Mouse (Mus musculus) kidney, adult 2 months (tissue): ENCODE data around the gene Actr3. TPM values are rescaled to one million over a fixed set of nuclear protein-coding genes. Genes with fewer than 3 reads are reported as not detected.

Source experiments
- DNase-seq: peaks from one replicate; pipeline ENCODE4 v3.0.0; 2021
- H3K27ac ChIP-seq: fragments of 200-500 bp; 2 replicates; pipeline ENCODE4 v1.5.1; 2012; ENCODE audit warnings: low read depth, low read length, control low read depth, inconsistent platforms; ENCODE audit not compliant: insufficient read depth
- H3K27me3 ChIP-seq: fragments of 200-500 bp; replicated peaks from 2 replicates; pipeline ENCODE4 v1.6.1; 2012; ENCODE audit warnings: mild to moderate bottlenecking, moderate library complexity, low read length, inconsistent platforms; ENCODE audit not compliant: control insufficient read depth, insufficient read depth
- H3K36me3 ChIP-seq: fragments of 200-500 bp; 2 replicates; pipeline ENCODE4 v1.6.1; 2012; ENCODE audit warnings: mild to moderate bottlenecking, moderate library complexity, low read length, inconsistent platforms; ENCODE audit not compliant: control insufficient read depth, insufficient read depth
- H3K4me1 ChIP-seq: fragments of 200-500 bp; 2 replicates; pipeline ENCODE4 v1.6.1; 2011; ENCODE audit warnings: low read length; ENCODE audit not compliant: control insufficient read depth, insufficient read depth
- H3K4me3 ChIP-seq: fragments of 200-500 bp; 2 replicates; pipeline ENCODE4 v1.5.1; 2011; ENCODE audit warnings: mild to moderate bottlenecking, low read depth, low read length, control low read depth; ENCODE audit not compliant: insufficient read depth
- CTCF ChIP-seq: fragments of 200-500 bp; conservative IDR thresholded peaks from 2 replicates; pipeline ENCODE4 v1.5.1; 2011; ENCODE audit warnings: low read depth, mild to moderate bottlenecking, control low read depth, low read length, moderate library complexity, mixed read lengths; ENCODE audit not compliant: insufficient read depth, insufficient read length
- POLR2A ChIP-seq: fragments of 200-500 bp; IDR thresholded peaks from one replicate; pipeline ENCODE4 v1.6.1; 2011; ENCODE audit warnings: low read depth, low read length, control low read depth
- WGBS: fragments of 180-500 bp; shearing (Covaris S2); methylation state at CpG from one replicate; pipeline ENCODE4 v1.1.7; 2018; 5-methylcytosine and 5-hydroxymethylcytosine counted together
- polyA plus RNA-seq: library from polyadenylated mRNA; depleted of rRNA; stranded (reverse); fragments of >200 nt; gene quantifications from 2 replicates; pipeline ENCODE4 v1.2.3, GENCODE M21; 2012; rRNA removed

Gene Actr3
- polyA plus RNA-seq, 1 experiment, result 55.6 TPM

DNA sequence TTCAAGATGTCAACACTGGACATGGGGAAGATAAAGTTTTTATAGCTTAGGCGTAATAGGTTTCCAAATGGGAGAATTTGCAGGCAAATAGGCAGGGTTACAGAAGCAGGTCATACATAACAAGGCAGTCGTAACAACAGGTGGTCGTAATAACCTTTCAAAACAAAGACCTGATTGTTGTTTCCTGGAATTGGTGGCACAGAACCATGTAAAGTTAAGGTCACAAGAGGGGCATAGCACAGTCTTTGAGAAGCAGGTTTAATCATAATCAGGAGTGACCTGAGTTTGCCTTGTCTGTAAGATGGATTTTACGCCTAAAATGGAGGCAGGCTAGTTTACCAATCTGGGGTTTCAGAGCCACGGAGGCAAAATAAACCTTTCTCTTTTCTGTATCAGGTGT lies 84.7 kb downstream of the Actr3 start:
- Histone ChIP-seq H3K36me3 (no peaks in the 10 kb centered on the region), H3K4me1 (no peaks in the 10 kb centered on the region), H3K27me3 (no peaks in the 10 kb centered on the region), H3K27ac (no peak overlapping the region), H3K4me3 (no peak overlapping the region)
- DNase-seq, result no peak
- 79% methylated on average over 5 of the region's 5 CpGs for WGBS
- TF ChIP-seq CTCF (no peak), POLR2A (no peak)

- TF ChIP-seq CTCF (no peak), POLR2A (no peak)
- no peaks in the 10 kb centered on the region for H3K36me3 ChIP-seq
- no peak overlapping the region for H3K27ac ChIP-seq
- H3K27me3 ChIP-seq, result no peaks in the 10 kb centered on the region
- H3K4me1 ChIP-seq, result no peaks in the 10 kb centered on the region
- DNase-seq, result no peak
- no peak overlapping the region for H3K4me3 ChIP-seq
- WGBS, result 84% methylated on average over 9 of the region's 9 CpGs
Measured at GRCm38 (mm10) chr1:125345854-125346253, 89.7 kb downstream of the Actr3 start.

DNA sequence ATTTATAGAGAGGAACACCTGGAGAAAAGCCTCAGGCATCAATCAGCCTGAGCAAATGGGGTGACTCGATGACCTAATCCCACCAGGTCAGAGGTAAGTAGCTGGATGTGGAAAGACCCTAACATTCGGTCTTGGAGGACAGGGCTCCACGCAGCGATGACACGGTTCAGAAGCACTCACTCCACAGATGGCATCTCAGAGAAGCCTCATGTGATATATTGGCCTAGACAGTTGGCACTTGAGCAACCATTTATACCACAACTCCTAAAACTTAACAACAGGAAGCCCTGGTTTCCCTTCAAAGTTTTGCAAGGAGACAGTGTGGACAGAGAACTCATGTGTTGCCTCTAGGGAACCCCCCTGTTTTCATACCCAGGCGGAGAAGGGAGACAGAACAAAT lies 90.1 kb downstream of the Actr3 start:
- H3K27ac ChIP-seq, result no peak overlapping the region
- no peak for TF ChIP-seq POLR2A
- no peak for TF ChIP-seq CTCF
- 82% methylated on average over 6 of the region's 6 CpGs for WGBS
- H3K4me1 ChIP-seq, result no peaks in the 10 kb centered on the region
- no peaks in the 10 kb centered on the region for H3K27me3 ChIP-seq
- H3K4me3 ChIP-seq, result no peak overlapping the region
- no peaks in the 10 kb centered on the region for H3K36me3 ChIP-seq
- no peak for DNase-seq

DNA sequence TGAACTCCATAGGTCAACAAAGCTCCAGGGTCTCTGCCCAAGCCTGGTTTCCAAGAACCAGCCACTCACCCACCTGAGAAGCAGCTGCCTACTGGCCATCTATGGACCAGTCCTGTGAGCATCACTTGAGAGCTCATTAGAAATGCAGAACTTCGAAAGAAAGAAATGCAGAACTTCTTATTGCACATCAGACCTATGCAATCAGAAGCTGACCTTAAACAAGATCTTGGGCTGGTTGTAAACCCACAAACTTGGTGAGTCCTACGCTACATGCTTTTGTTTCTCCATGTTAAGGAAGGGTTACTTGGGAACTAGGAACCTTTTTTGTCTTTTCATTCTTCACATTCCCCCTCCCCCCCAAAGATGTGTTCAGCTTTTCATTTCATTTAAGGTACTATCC lies 92.4 kb downstream of the Actr3 start:
- H3K4me3 ChIP-seq, result no peak overlapping the region
- H3K27ac ChIP-seq, result no peak overlapping the region
- no peaks in the 10 kb centered on the region for H3K4me1 ChIP-seq
- 75% methylated on average over 2 of the region's 2 CpGs for WGBS
- no peaks in the 10 kb centered on the region for H3K36me3 ChIP-seq
- no peak for DNase-seq
- no peaks in the 10 kb centered on the region for H3K27me3 ChIP-seq
- TF ChIP-seq POLR2A (no peak), CTCF (no peak)

Other genes starting within 250 kb of the Actr3 start
- gene Slc35f5, start 124.9 kb upstream of the Actr3 start, polyA plus RNA-seq, result 32.0 and 36.3 TPM in 2 replicates
- gene Gpr39, start 241.3 kb upstream of the Actr3 start, polyA plus RNA-seq, result 3.2 and 4.0 TPM in 2 replicates